Mouse (Mus musculus) adrenal gland, postnatal 10 days (tissue): Measurements from ENCODE around the gene 4921504E06Rik. TPM values are rescaled to one million over a fixed set of nuclear protein-coding genes. Genes with fewer than 3 reads are reported as not detected.

Experiments
- DNase-seq: peaks from one replicate; pipeline ENCODE4 v3.0.0; 2021; ENCODE audit warnings: mixed read lengths
- long read RNA-seq, 2 experiments: library from polyadenylated mRNA; stranded (forward); transcript quantifications; one replicate each; pipeline ENCODE4 v2.0.0; 2021
- total RNA-seq, 2 experiments: library from RNA; stranded (reverse); gene quantifications; 2 replicates each; pipeline ENCODE4 v1.2.3; 2021

The 4921504E06Rik gene
- not detected for total RNA-seq
- long read RNA-seq, experiment 1 = 0 reads
- long read RNA-seq, experiment 2 = 0 reads

DNA sequence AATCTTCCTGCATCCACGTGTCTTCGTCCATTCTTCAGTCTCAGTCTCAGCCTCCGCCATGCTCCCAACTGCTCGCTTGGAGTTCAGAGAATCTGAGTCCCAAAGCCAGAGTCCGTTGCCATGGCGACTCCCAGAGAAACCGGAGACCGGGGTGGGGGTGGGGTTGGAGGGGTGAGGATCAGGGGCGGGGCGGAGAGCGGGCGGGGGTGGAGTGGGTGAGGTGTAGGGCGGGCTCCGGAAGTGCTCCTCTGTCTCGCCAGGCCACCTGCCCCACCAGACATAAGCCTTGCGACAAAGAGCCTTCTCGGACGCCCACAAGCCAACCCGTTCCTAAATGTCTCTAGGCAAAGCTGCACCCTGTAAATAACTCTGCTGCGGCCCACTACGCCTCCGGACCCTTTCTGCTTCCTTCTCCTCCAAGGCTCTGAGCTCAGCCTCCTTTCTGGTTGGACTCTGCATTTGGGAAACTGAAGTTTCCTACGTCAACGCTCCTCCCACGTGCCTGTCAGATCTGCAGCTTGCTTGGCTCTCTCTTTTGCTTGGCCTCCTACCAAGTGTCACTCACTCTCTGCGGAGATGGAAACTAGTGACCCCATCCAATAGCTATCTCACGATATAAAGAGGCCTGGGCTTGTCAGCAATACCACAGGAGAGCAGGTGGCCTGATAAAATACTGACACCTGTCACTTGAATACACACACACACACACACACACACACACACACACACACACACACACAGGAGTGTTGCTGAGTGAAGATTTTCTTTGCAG, at the start of gene 4921504E06Rik:
Gene 4921504E06Rik, minus strand, starts transcription at position 94 of the 772 bp plus-strand sequence.
- peak; percentile 66 for DNase-seq

DNA sequence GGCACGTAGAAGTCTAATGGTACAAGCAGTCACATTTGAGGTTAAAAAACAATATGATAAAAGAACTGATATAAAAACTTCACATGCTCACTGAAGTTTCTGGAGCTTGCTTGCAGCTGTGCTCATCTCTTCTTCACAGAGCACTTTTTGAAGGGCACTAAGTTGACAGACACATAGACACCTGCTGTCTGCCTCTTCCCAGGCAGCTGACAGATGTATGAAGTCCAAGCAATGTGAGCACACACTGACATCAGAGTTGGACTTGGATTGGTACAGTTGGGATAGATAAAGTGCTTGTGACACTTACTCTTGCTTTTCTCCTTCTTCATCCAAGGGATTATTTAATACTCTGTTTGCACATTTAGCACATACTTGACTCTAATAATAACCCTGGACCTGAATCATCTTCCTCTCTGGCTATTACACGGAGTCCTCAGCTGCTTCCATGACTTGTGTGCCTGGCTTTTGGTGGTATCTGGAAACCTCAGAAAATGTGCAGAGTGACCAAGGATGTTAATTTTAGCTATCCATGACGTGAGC, 47.7 kb upstream of the 4921504E06Rik start:
- no peak for DNase-seq

DNA sequence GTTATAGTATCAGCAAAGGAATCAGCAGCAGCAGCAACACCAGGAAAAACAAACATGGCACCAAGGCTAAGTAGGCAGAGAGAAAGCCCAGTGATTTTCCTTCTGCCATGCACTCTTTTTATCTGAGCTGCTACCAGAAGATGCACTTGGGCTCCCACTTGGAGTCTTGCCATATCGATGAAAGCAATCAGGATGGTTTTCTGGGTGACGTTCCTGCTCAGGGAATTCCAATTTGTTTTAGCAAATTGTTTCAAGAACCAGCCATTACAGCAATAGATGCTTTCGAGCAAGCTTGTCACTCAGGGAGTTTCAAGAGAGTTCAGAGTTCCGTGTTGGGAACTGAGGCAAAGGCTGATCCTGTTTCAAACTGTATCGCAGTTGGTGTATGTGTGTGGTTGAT, 47.1 kb upstream of the 4921504E06Rik start:
- DNase-seq = no peak

- no peak for DNase-seq
These were observed 46.1 kb upstream of the 4921504E06Rik start for GRCm38 (mm10) chr2:19599801-19600200.

- no peak for DNase-seq
These were observed 43.3 kb upstream of the 4921504E06Rik start for GRCm38 (mm10) chr2:19596988-19597387.

GRCm38 (mm10) chr2:19596426-19596825, 42.7 kb upstream of the 4921504E06Rik start:
- DNase-seq = no peak

DNA sequence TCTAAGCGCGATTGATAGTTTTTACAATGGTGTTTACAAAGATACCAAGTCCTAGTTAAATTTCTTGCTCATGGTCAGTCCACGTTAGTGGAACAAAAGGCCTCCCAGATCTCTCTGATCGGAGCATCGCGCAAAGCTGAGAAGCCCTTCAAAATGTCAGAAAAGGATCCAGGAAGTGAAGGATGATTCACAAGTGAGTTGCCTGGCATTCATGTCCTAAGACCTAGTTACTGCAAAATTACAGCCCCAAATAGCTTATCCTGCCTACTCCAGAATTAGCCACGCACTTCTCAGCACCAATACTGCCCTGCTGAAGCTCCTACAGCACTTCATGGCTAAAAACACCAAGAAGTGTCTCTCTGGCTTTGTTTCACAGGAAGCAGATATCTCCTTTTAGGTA, 41.1 kb upstream of the 4921504E06Rik start:
- DNase-seq = no peak

- DNase-seq = no peak
These were observed 26.1 kb upstream of the 4921504E06Rik start for GRCm38 (mm10) chr2:19579846-19580245.

DNA sequence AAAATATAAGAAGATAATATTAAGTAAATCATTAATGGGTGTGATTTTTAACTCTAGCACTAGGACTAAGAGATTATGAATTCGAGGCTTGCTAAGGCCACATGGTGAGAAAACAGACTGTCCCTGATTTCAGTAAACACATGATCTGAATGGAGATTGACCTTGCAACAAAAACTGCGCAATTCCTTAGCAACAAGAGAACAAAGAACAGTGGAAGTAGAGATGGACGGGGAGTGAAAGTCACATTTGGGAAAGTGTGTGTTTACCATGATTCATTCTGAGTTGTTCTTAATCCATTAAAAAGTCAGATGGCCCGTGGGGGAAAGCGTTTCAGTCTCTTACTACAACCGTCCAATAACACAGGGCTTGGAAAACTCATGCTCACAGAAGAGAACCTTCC, 25.5 kb upstream of the 4921504E06Rik start:
- DNase-seq = no peak

GRCm38 (mm10) chr2:19562114-19562829, 8.6 kb upstream of the 4921504E06Rik start:
- DNase-seq = no peak

DNA sequence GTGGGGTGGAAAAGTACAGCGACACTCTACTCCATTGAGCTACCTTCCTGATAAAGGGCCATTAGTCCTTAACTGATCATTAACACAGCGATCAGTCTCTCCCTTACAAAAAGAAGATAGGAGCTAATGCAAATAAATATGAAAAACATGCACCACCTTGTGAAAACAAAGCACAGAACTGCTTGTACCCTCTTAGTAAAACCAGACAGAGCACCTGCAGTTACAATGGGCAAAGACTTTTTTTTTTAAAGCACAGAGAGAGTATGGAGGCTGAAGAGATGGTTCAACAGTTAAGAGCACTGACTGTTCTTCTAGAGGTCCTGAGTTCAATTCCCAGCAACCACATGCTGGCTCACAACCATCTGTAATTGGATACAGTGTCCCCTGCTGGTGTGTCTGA, 6.9 kb upstream of the 4921504E06Rik start:
- DNase-seq = no peak

DNA sequence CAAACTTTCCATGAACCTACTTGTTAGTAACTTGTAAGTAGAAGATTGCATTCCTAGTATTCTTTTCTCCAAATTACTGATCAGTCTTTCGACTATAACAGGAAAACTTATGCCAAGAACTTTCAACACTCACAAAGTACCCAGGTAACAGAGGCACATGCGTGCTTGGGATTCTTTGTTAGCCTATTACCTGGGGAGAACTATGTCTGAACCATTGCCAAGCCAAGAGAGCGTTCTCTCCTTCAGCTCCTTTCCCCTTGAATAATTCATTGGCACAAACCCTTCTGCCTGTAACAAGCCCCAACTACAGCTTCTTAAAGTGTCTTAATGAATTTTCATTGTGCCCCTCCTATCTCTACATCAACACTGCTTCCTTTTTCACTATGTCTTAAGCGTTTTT, 6.4 kb upstream of the 4921504E06Rik start:
- no peak for DNase-seq

- DNase-seq = no peak
These were observed 2.3 kb downstream of the 4921504E06Rik start for GRCm38 (mm10) chr2:19551396-19551795.

DNA sequence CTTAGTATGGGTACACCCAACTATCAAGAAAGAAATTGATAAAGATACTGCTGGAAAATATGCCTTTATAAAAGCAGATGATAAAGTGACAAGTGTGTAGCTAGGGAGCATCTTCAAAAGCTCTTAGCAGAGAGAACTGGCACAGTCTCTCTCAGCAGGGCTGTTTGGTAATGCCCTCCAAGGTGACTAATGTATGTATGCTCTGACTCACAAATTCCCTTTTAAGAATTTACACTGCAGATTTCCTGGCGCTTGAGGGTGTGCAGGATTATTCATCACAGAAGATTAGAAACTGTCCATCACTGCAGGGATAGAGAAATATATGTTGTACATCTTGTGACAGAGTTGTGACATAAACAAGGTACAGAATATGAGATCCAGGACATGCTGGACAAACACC, 12.8 kb downstream of the 4921504E06Rik start:
- DNase-seq = no peak

- DNase-seq = no peak
These were observed 24.3 kb downstream of the 4921504E06Rik start for GRCm38 (mm10) chr2:19529428-19529827.

DNA sequence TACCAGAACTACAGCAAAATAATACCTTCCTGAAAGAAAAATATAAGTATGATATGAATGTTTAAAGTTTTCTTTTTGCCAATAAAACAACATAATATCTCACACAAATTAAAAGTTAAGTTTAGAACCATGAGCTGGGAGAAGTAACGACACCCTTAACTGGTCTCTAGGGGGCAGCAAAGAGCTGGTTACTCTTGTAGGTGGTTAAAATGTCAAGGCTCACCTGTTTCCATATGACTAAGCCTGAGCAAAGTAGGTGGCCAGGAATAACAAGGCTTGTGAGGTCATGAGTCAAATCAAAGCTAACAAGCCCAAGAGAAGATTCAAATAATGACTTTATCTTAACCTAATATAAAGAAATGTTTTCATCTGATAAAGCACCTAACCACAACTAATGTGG, 24.9 kb downstream of the 4921504E06Rik start:
- peak; percentile 56 for DNase-seq

GRCm38 (mm10) chr2:19524071-19524470, 29.6 kb downstream of the 4921504E06Rik start:
- no peak for DNase-seq

DNA sequence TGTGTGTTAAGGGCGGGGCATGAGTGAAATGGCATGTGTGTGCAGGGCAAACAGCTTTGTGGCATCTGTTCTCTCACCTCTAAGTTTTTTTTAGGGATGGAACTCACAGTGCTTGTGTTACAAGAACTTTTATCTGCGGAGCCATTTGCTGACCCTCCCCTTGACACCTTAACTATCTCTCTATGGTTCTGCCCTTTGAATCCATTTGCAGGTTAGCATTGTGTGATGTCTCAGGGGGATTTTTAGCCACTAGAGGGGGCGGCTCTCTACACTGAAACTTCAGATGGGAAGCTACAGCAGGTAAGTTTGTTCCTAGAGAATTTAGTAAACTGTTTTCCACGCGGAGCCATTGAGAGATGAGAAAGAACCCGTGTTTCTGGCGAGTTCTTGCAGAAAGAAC, 32.1 kb downstream of the 4921504E06Rik start:
- DNase-seq = peak; percentile 10

DNA sequence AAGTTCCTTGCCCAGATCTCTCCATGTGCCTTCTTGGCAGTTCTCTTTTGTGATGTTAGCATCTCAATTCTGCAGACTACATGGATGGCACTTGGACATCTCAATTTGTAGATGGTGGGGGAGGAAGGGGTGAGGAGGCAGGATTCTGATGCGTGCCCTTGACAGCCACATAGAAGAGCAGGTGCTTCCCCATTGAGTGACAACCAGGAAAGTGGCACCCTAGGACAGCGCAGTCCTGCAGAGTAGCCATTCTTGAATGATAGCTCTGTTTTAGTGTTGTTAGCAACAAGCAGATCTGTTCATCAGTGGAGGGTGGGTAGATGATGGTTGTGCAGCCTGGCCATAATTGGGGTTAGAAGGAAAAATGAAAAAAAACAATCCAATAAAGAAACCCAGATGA, 33.1 kb downstream of the 4921504E06Rik start:
- DNase-seq = no peak

DNA sequence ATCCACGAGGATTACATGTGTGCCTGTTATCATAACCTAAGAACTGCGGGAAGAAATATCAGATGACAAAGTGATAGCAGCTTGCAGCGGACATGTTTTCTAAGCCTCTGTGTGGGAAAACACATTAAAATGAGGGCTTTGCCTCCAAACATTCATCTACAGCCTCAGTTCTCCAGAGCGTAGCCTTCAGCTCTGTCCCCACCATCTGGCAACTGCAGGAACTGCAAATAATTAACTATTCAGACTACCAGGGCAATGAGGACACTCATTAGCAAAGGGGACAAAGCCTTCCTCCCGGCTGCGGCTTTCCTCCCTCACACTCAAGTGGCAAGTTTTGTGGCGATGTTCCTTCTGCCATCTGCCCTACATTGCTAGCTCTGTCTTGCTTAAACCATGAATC, 33.9 kb downstream of the 4921504E06Rik start:
- DNase-seq = peak; percentile 71

DNA sequence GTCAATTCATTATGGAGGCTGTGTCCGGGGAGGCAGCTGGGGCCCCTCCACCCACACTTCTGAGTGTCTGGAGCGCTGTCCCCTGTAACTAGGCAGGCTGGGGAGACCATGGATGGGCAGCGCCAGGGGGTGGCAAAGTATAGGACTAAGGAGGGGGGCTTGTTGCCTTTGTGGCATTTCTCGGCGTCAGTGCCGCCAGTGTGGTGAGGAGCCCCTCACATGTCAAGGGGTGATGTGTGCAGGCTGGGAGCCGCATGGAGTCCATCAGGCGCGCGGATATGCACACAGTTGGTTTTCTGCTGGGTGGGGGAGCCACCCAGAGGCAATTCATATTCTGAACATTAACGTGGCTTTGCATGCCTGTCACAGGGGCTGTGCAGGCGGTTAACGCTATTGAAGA, 35.8 kb downstream of the 4921504E06Rik start:
- DNase-seq = no peak

DNA sequence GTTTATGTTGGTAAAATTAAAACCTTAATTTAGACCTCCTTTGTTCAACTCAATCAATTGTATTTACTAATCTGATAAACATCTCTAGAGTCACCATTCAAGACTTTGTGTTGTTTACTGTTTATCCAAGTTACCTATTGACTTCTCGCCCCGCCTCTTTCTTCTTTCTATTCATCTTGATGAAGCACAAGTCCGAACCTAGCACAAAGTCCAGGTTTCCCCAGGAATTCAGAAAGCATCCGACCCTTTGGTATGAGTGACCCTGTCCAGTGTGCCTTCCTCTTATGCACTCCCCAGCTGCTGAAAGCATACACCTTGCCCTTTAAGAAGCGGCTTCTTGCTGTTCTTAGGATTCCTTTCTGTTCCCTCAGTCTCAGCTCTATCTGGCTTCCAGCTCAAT, 41.3 kb downstream of the 4921504E06Rik start:
- no peak for DNase-seq

GRCm38 (mm10) chr2:19511032-19511431, 42.7 kb downstream of the 4921504E06Rik start:
- no peak for DNase-seq
